Mouse (Mus musculus) limb, embryonic 13.5 days (tissue): ENCODE data around the gene Pola2. TPM values are rescaled to one million over a fixed set of nuclear protein-coding genes. Genes with fewer than 3 reads are reported as not detected.

Source experiments
- ATAC-seq: fragments of 200-750 bp; cut with Nextera tagmentation; 2 replicates; pipeline ENCODE4 v1.8.0; 2017; ENCODE audit warnings: low read depth, moderate number of reproducible peaks, moderate TSS enrichment; ENCODE audit not compliant: low FRiP score
- H3K27ac ChIP-seq: fragments of 300-500 bp; sonication (generic); 2 replicates; pipeline ENCODE4 v1.5.1; 2015; ENCODE audit warnings: inconsistent platforms, mild to moderate bottlenecking, moderate library complexity
- H3K27me3 ChIP-seq: fragments of 300-500 bp; sonication (generic); 2 replicates; pipeline ENCODE4 v1.6.1; 2015; ENCODE audit warnings: mild to moderate bottlenecking, inconsistent platforms
- H3K36me3 ChIP-seq: fragments of 300-500 bp; sonication (generic); 2 replicates; pipeline ENCODE4 v1.6.1; 2015; ENCODE audit warnings: inconsistent platforms, mild to moderate bottlenecking, moderate library complexity
- H3K4me1 ChIP-seq: fragments of 300-500 bp; sonication (generic); 2 replicates; pipeline ENCODE4 v1.6.1; 2015; ENCODE audit warnings: inconsistent platforms
- H3K4me2 ChIP-seq: fragments of 300-500 bp; sonication (generic); replicated peaks from 2 replicates; pipeline ENCODE4 v1.6.1; 2015; ENCODE audit warnings: inconsistent platforms, mild to moderate bottlenecking, moderate library complexity
- H3K4me3 ChIP-seq: fragments of 300-500 bp; sonication (generic); 2 replicates; pipeline ENCODE4 v1.5.1; 2015; ENCODE audit warnings: moderate library complexity, mild to moderate bottlenecking, inconsistent platforms
- H3K9ac ChIP-seq: fragments of 300-500 bp; sonication (generic); 2 replicates; pipeline ENCODE4 v1.6.1; 2015; ENCODE audit warnings: mild to moderate bottlenecking, inconsistent platforms
- H3K9me3 ChIP-seq: fragments of 300-500 bp; sonication (generic); 2 replicates; pipeline ENCODE4 v1.6.1; 2016; ENCODE audit warnings: inconsistent platforms
- WGBS: fragments of 180-500 bp; shearing (Covaris S2); methylation state at CpG from one replicate; pipeline ENCODE4 v1.1.7; 2015; 5-methylcytosine and 5-hydroxymethylcytosine counted together
- polyA plus RNA-seq: library from polyadenylated mRNA; unstranded; fragments of >200 nt; fragmentation: Nextera tagmentation; extraction: Ambion mirVana; gene quantifications from 2 replicates; pipeline ENCODE4 v1.2.1, GENCODE M21; 2015

Gene Pola2
- polyA plus RNA-seq, 1 experiment from 2014 or later, result 75.7 TPM

DNA sequence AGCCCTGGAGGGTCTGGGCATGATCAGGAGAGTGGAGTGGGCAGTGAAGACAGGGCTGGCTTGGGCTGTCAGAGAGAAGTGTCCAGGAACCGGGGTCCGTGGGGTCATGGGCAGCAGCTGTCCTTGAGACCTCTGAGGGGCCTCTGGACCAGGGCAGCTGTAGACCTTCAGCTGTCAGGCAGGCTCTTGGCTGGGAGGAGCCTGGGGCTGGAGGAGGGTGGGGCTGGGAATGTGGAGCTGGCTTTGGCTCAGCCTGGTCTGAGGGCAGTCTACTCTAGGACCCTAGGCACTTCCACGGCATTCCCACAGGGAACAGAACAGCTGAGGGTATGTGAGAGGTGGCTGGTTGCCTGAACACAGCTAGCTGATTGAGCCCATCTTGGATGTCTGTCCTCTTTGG is 28.7 kb downstream of the Pola2 start:
- H3K9ac ChIP-seq, result no peak overlapping the region
- H3K9me3 ChIP-seq, result no peaks in the 10 kb centered on the region
- ATAC-seq, result peak; percentile 61; the same call in 1 of the 2 replicates
- no peak overlapping the region for H3K4me2 ChIP-seq
- WGBS, result 22% methylated on average over 3 of the region's 3 CpGs
- no peak overlapping the region for H3K4me3 ChIP-seq
- peaks cover 12% of the 10 kb centered on the region; the same call in 1 of the 2 replicates for H3K36me3 ChIP-seq
- peak overlapping the region; percentile 33; the same call in 1 of the 2 replicates for H3K27ac ChIP-seq
- H3K4me1 ChIP-seq, result peaks cover 17% of the 10 kb centered on the region
- no peaks in the 10 kb centered on the region for H3K27me3 ChIP-seq

DNA sequence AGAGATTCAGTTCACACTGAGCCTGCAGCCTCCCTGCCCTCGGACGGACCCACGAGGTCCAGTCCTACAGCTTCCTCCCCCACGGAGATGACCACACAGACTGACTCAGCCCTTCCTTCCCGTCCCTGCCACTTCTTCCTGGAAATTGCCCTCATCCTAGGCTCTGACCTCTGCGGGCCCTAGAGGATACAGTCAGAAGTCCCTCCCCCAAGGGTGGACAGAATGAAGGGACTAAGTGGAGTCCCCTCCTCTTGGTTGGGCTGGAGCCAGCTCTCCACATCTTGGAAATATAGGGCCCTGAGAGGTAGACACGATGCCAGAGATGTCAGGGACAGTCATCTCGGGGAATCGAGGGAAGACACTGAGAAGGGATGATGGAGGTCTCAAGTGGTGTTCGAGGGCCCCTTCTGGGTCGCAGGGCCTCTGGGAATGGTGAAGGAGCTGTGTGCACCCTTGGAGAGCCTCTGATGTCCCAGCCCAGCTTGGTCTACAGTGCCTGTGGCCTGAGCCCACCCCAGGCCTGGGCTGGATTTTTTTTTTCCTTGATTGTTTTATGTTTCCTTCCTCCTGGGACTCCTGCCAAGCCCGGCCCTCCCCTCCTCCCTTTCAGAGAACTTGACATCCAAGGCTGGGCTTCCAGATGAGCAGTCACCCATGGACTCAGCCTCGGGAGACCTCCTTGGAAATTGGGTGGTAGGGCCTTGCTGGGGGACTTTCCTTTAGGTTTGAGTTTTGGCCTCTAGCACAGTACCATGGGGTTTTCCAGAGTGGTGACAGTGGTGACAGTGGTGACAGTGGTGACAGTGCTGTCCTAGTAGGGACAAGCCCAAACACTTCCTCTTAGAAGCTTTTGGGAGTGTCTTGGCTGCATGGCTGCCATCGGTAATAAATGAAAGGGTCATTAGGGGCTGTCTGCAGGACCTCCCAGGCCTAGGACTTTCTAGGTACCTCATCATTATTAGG is 34.1 kb downstream of the Pola2 start:
- Histone ChIP-seq H3K9ac (0 out of 2 replicates have a peak overlapping the region, but pooled peaks have one; percentile 32), H3K9me3 (no peaks in the 10 kb centered on the region), H3K4me1 (peaks cover 36% of the 10 kb centered on the region), H3K36me3 (no peaks in the 10 kb centered on the region), H3K27me3 (peaks cover 10% of the 10 kb centered on the region), H3K27ac (no peak overlapping the region), H3K4me2 (no peak overlapping the region), H3K4me3 (no peak overlapping the region)
- WGBS, result 73% methylated on average over 14 of the region's 14 CpGs
- no peak for ATAC-seq

DNA sequence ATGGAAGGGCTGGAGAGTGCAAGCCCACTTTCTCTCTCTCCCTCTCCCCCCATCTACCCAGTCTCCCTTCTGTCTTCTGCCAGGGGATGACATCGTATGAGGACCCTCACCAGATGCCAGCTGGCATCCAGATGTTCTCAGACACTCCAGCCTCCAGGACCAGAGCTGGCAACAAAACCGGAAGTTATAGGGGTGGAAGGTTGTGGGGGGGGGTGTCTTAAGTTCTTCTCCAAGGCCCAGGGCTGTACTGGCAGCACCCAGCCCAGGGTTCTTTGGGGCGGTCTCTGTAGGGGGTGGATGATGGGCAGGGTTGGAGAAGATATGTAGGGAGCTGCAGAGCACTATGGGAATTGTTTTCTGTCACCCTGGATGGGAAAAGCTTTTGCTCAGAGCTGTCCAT is 35.5 kb downstream of the Pola2 start:
- H3K4me1 ChIP-seq, result peaks cover 37% of the 10 kb centered on the region
- H3K9ac ChIP-seq, result no peak overlapping the region
- no peaks in the 10 kb centered on the region for H3K36me3 ChIP-seq
- no peak for ATAC-seq
- H3K4me3 ChIP-seq, result no peak overlapping the region
- 34% methylated on average over 3 of the region's 3 CpGs for WGBS
- no peak overlapping the region for H3K4me2 ChIP-seq
- H3K27me3 ChIP-seq, result peaks cover 10% of the 10 kb centered on the region
- no peak overlapping the region for H3K27ac ChIP-seq
- H3K9me3 ChIP-seq, result no peaks in the 10 kb centered on the region

DNA sequence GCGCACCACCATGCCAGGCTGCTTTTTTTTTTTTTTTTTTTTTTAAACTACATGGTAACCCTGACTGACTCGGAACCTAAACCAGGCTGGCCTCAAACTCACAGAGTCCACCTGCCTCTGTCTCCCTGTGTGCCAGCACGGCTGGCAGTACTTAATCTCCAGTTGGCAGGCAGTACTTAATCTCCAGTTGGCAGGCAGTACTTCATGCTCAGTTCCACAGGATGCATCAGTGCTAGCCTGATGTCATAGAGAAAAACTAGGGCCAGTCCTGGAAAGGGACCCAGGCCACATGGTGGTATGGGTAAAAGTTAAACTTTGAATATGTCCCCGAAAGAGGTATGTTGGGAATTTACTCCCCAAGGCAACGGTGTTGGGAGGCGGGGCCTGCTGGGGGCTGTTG is 35.9 kb downstream of the Pola2 start:
- H3K4me3 ChIP-seq, result no peak overlapping the region
- no peak overlapping the region for H3K9ac ChIP-seq
- H3K36me3 ChIP-seq, result no peaks in the 10 kb centered on the region
- no peak overlapping the region for H3K4me2 ChIP-seq
- ATAC-seq, result no peak
- no peaks in the 10 kb centered on the region for H3K9me3 ChIP-seq
- peaks cover 10% of the 10 kb centered on the region for H3K27me3 ChIP-seq
- peaks cover 38% of the 10 kb centered on the region for H3K4me1 ChIP-seq
- no peak overlapping the region for H3K27ac ChIP-seq
- 53% methylated on average over 6 of the region's 6 CpGs for WGBS

DNA sequence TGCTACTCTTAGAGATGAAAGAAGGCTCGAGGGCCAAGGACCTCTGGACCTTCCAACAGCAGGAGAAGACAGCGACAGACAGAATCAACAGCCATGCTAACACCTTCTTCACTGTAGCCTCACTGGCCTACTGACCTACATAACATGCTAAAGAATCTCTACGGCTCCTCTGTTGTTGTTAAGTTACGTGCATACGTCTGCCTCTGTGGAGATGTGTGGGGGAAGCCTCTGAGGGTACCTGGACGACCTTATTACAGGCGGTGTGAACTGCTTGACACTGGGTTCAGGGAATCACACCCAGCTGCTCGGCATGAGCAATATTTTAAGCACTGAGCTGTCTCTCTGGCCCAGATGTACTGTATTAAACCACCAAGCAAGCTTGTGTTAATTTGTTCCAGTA is 36.5 kb downstream of the Pola2 start:
- Histone ChIP-seq H3K4me1 (peaks cover 38% of the 10 kb centered on the region), H3K4me2 (no peak overlapping the region), H3K9ac (no peak overlapping the region), H3K36me3 (no peaks in the 10 kb centered on the region), H3K27ac (no peak overlapping the region), H3K9me3 (no peaks in the 10 kb centered on the region), H3K4me3 (no peak overlapping the region), H3K27me3 (peaks cover 10% of the 10 kb centered on the region)
- ATAC-seq, result no peak
- 57% methylated on average over 8 of the region's 8 CpGs for WGBS

DNA sequence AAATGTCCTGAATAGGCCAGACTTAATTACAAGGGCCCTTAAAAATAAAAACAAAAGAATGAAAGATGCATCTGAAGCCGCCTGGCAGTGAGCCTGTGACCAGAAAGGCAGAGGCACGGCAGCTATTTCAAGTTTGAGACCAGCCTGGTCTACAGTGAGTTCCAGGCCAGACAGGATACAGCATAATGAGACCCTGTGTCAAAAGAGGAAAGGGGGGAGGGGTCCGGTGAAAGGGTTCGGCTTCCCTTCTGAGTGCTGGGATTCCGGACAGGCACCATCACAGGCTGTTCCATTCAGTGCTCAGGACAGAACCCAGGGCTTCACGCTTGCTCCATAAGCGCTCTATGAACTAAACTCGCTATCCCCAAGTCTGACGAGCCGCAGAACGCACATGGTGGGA is 37.0 kb downstream of the Pola2 start:
- Histone ChIP-seq H3K27me3 (peaks cover 10% of the 10 kb centered on the region), H3K9ac (no peak overlapping the region), H3K9me3 (no peaks in the 10 kb centered on the region), H3K36me3 (no peaks in the 10 kb centered on the region), H3K4me1 (peaks cover 39% of the 10 kb centered on the region), H3K27ac (no peak overlapping the region), H3K4me3 (no peak overlapping the region), H3K4me2 (no peak overlapping the region)
- ATAC-seq, result no peak
- 70% methylated on average over 11 of the region's 11 CpGs for WGBS

DNA sequence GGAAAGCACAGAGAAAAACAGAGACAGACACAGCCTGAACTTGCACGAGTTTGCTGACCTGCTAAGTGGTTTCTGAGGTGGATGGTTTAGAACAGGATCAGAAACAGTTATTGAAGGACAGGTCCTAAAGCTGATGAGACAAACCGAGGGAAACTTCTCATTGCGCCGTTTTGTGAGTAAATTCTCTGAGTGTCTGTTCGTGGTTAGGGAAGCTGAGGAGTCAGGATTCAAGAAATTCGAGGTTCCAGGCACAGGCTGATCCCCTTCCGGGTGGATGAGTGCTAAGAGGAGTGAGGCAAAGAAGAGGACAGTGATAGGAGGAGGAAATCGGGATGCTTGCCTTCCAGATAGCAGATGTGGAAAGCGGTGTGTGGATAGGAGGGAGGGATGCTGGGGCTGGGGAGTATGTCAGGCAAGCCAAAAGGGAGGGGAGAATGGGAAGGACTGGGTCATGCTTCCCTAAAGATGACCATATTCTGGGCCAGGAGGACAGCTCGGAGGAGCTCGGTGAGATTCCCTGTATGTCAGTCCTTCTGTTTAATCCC is 38.6 kb downstream of the Pola2 start:
- Histone ChIP-seq H3K4me1 (peaks cover 45% of the 10 kb centered on the region), H3K9ac (no peak overlapping the region; the same call in 1 of the 2 replicates), H3K4me3 (peak overlapping the region; percentile 60), H3K4me2 (peak overlapping the region; percentile 100), H3K36me3 (no peaks in the 10 kb centered on the region), H3K27me3 (peaks cover 10% of the 10 kb centered on the region), H3K27ac (no peak overlapping the region), H3K9me3 (no peaks in the 10 kb centered on the region)
- ATAC-seq, result no peak
- WGBS, result 33% methylated on average over 11 of the region's 11 CpGs

DNA sequence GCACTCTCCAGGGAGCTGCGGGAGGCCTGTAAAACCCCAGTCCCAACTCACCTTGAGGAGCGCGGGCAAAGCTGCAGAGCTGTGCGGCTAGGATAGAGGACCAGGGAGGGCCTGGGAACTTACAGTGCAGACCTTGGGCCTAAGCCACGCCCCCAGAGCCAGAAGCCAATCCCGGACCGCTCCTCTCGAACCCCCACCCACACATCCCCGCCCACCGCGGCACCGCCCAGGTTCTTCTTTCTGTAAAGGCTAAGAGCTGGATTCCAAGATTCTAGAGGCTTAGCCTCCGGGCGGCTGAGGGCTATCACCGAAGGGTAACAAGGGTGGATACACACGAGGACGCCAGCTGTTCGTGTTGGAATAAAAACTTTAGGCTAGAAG is 39.3 kb downstream of the Pola2 start, which contains the start of gene Cdc42ep2:
Cdc42ep2 (minus strand) TSS at position 104 of the 381 bp plus-strand sequence.
- WGBS, result under 1% methylated on average over 18 of the region's 18 CpGs
- H3K4me1 ChIP-seq, result peaks cover 39% of the 10 kb centered on the region
- H3K9me3 ChIP-seq, result no peaks in the 10 kb centered on the region
- H3K27ac ChIP-seq, result peak within 1 kb of the TSS; percentile 65
- peaks cover 10% of the 10 kb centered on the region for H3K27me3 ChIP-seq
- H3K9ac ChIP-seq, result peak within 1 kb of the TSS; percentile 65
- peak within 1 kb of the TSS; percentile 100 for H3K4me2 ChIP-seq
- peak within 1 kb of the TSS; percentile 60 for H3K4me3 ChIP-seq
- ATAC-seq, result peak; percentile 95
- no peaks in the 10 kb centered on the region for H3K36me3 ChIP-seq

DNA sequence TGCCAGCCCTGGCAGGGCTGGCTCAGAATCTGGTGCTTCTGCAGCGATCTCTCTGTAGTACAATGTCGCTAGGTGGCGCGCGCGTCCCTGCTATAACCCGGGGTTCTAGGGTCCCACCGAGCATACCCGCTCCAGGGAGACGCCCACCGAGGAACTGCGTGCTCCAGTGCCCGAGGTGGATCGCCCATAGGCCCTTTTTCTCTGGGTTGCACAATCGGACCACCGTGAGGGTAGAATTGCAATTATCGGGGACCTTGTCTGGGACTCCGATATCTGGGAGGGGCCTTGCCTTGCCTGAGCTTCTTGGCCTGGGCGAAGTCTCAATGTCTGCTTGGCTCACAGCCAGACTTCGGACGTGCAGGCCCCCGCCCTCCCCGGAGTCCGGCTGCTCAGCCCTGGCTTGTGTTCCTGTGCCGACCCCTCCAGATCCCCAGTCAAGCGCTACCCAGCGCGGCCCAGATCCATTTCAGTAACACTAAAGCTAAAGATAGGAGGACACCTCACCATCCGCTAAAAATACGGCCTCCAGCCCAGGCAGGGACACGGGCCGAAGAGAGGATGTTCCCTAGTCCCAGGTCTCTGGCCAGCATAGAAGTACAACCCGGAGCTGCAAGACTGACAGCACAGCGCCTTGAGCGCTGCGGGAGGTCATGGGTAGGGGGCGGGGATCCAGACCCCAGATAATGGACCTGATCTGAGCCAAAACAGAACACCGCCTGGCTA is 39.9 kb downstream of the Pola2 start:
- H3K4me2 ChIP-seq, result peak overlapping the region; percentile 100
- ATAC-seq, result peak; percentile 74
- H3K4me3 ChIP-seq, result peak overlapping the region; percentile 60
- H3K9ac ChIP-seq, result peak overlapping the region; percentile 65
- under 1% methylated on average over 38 of the region's 38 CpGs for WGBS
- peak overlapping the region; percentile 65 for H3K27ac ChIP-seq
- peaks cover 35% of the 10 kb centered on the region for H3K4me1 ChIP-seq
- peaks cover 10% of the 10 kb centered on the region for H3K27me3 ChIP-seq
- H3K9me3 ChIP-seq, result no peaks in the 10 kb centered on the region
- no peaks in the 10 kb centered on the region for H3K36me3 ChIP-seq

DNA sequence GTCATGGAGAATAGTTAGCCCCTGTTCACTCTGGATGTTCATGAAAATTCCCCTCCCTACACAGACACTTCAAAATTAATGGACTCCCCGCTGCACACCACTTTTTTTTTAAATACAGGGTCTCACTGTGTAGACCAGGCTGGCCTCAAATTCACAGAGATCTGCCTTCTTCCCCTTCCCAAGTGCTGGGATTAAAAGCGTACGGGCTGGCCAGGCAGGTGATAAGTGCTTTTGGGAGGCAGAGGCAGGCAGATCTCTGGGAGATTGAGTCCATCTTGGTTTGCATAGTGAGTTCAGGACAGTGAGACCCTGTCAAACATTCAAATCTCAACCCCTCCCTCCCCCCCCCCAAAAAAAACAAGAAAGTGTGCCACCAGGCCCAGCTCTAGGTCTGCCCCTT is 41.0 kb downstream of the Pola2 start:
- no peak for ATAC-seq
- 92% methylated on average over 3 of the region's 3 CpGs for WGBS
- Histone ChIP-seq H3K4me1 (peaks cover 24% of the 10 kb centered on the region), H3K9ac (no peak overlapping the region), H3K27me3 (peaks cover 10% of the 10 kb centered on the region), H3K4me2 (no peak overlapping the region), H3K36me3 (peaks cover 3% of the 10 kb centered on the region; the same call in 1 of the 2 replicates), H3K4me3 (no peak overlapping the region), H3K9me3 (no peaks in the 10 kb centered on the region), H3K27ac (no peak overlapping the region)

DNA sequence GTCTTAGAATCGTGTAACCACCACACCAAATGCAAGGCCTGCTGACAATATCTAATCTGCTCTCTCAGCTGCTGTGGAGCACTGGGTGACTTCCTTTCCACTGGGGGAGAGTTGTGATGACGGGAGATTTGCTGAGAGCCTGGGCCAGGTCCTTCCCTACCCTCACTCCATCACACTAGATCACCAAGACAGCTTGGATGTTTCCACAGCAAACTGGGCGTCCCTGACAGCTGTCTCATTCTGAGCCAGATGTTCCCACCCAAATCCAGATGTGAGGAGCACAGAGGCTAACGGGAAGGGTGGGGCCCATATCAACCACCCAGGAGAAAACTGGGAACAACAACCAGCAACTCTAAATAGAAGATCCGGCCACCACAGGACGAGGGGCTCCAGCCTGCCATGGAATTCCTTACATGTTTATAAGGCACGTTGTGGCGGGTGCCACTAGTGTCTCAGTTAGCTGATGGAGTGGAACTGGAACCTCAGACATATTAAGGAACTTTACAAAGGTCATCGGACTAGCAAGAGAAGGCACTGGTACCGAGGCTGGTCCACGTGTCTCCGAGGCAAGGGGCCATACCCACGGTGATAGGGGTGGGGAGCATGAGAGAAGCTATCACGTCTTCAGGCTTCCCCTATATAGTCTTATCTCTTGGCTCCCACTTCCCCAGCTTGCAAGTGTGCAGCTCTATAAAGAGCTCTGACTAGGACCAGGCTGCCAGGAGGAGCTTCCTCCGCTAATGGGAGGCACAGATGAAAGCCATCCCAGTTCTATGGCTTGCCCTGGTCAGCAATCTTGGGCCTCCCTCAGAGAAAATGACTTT is 41.7 kb downstream of the Pola2 start:
- peaks cover 21% of the 10 kb centered on the region for H3K4me1 ChIP-seq
- no peak overlapping the region for H3K4me3 ChIP-seq
- peak overlapping the region; percentile 36 for H3K4me2 ChIP-seq
- H3K36me3 ChIP-seq, result peaks cover 9% of the 10 kb centered on the region
- no peak overlapping the region for H3K27ac ChIP-seq
- peaks cover 10% of the 10 kb centered on the region for H3K27me3 ChIP-seq
- ATAC-seq, result no peak
- H3K9me3 ChIP-seq, result no peaks in the 10 kb centered on the region
- 70% methylated on average over 15 of the region's 15 CpGs for WGBS
- peak overlapping the region; percentile 62; the same call in 1 of the 2 replicates for H3K9ac ChIP-seq
